Mouse (Mus musculus) thymus, adult 2 months (tissue): ENCODE measurements around the gene Tbx6.

ENCODE experiments used
- CTCF ChIP-seq: fragments of 200-500 bp; IDR thresholded peaks from 2 replicates; pipeline ENCODE4 v1.5.1; 2012; ENCODE audit warnings: mild to moderate bottlenecking, control low read depth, low read length, moderate library complexity, borderline replicate concordance; ENCODE audit not compliant: control insufficient read depth, poor library complexity, insufficient read depth; ENCODE audit errors: extremely low read depth
- POLR2A ChIP-seq: fragments of 200-500 bp; IDR thresholded peaks from 2 replicates; pipeline ENCODE4 v1.6.1; 2012; ENCODE audit warnings: mild to moderate bottlenecking, low read length, control low read depth, moderate library complexity; ENCODE audit not compliant: control insufficient read depth, poor library complexity, insufficient read depth; ENCODE audit errors: extremely low read depth

DNA sequence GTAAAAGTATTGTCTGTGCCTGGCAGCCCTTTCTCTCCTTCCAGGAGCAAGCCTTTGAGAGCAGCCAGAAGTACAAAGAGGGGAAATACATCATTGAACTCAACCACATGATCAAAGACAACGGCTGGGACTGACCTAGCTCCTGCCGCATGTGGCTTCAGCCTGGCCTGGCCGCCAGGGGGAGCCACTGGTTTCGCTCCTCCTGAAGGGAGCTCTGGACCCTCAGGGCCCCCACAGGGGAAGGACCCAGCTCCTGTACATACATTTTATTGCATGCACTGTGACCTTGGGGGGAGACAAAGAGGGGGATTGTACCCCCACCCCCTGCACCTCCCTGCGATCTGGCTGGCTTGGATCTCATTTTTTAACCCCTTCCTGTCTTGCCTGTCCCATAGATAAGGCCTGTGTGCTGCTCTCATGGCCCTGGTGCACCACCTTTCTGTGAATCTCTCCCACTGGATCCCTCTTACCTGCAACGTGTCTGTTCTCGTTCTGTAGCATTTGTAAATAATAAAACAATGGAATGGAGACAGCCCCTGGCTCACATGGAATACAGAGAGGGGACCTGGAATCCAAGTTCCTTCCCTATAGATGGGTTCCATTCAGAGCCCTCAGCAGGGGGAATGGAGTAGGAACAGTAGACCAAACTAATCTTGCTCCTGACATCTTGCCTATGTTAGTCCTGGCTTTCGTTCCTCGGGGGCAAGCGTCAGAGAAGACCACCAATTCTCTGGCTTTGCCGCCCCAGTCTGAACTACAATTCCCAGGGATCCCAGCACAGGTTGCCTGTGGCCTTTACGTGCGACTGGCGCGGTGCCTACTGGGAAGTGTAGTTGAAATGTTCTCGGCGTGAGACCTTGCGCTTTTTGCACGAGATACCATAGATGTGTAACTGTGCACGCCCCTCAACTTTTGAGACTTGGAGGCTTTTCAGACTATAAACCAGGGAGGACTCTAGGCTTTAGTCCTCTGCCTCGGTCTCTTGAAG, 1.0 kb upstream of the Tbx6 start:
- TF ChIP-seq CTCF, result peak; percentile 99
- TF ChIP-seq POLR2A, result no peak
